Mouse (Mus musculus): ENCODE measurements at regions not wholly inside any gene's neighbourhood (a gene's known extent, or its start where the extent isn't known, plus 50 kb on each side); places are given as distances from the start of the nearest gene placed in this dataset.

- DNase-seq = no peak
Observed at GRCm38 (mm10) chr13:47768963-47769527, 492.0 kb upstream of the Id4 start.

- DNase-seq = peak; percentile 7
Observed at GRCm38 (mm10) chr13:47777206-47778099, 483.6 kb upstream of the Id4 start.

- no peak for DNase-seq
Observed at GRCm38 (mm10) chr13:47778218-47779009, 482.6 kb upstream of the Id4 start.

GRCm38 (mm10) chr13:47784406-47784805 lies 476.6 kb upstream of the Id4 start:
- DNase-seq = no peak

- DNase-seq = no peak
Observed at GRCm38 (mm10) chr13:47797859-47798258, 463.2 kb upstream of the Id4 start.

- no peak for DNase-seq
Observed at GRCm38 (mm10) chr13:47811711-47812415, 449.2 kb upstream of the Id4 start.

GRCm38 (mm10) chr13:47818924-47819564 lies 442.0 kb upstream of the Id4 start:
- DNase-seq = no peak

GRCm38 (mm10) chr13:47836491-47836890 lies 424.5 kb upstream of the Id4 start:
- peak; percentile 68 for DNase-seq

- no peak for DNase-seq
Observed at GRCm38 (mm10) chr13:47842418-47842817, 418.6 kb upstream of the Id4 start.

GRCm38 (mm10) chr13:47843011-47843410 lies 418.0 kb upstream of the Id4 start:
- no peak for DNase-seq

- DNase-seq = no peak
Observed at GRCm38 (mm10) chr13:47843541-47844267, 417.3 kb upstream of the Id4 start.

GRCm38 (mm10) chr13:47846713-47847112 lies 414.3 kb upstream of the Id4 start:
- DNase-seq = no peak

- peak; percentile 55 for DNase-seq
Observed at GRCm38 (mm10) chr13:47848371-47849188, 412.4 kb upstream of the Id4 start.

- DNase-seq = no peak
Observed at GRCm38 (mm10) chr13:47855422-47856108, 405.5 kb upstream of the Id4 start.

- no peak for DNase-seq
Observed at GRCm38 (mm10) chr13:47858946-47859345, 402.1 kb upstream of the Id4 start.

GRCm38 (mm10) chr13:47860316-47860715 lies 400.7 kb upstream of the Id4 start:
- no peak for DNase-seq

GRCm38 (mm10) chr13:47862896-47863295 lies 398.1 kb upstream of the Id4 start:
- no peak for DNase-seq

- DNase-seq = no peak
Observed at GRCm38 (mm10) chr13:47868656-47869055, 392.4 kb upstream of the Id4 start.

GRCm38 (mm10) chr13:47869670-47870532 lies 391.1 kb upstream of the Id4 start:
- DNase-seq = no peak
